Mouse (Mus musculus): ENCODE data around the gene Fxyd2.

- TF ChIP-seq CTCF (IDR thresholded peaks at IDR 0.05; ENCODE audit: extremely low read depth, insufficient read depth, insufficient read length, insufficient replicate concordance) (no peak), POLR2A (IDR thresholded peaks at IDR 0.05; ENCODE audit: low read depth, low read length) (no peak)
Measured at GRCm38 (mm10) chr9:45367716-45368115, 31.8 kb upstream of the Fxyd2 start.

All from spleen, adult 2 months (tissue).